Mouse (Mus musculus): Measurements from ENCODE around the gene Mad2l2.

- no peak for TF ChIP-seq CTCF (IDR thresholded peaks at IDR 0.05; ENCODE audit: extremely low read depth, insufficient read length, insufficient replicate concordance, low read depth, low read length)
- TF ChIP-seq POLR2A (IDR thresholded peaks at IDR 0.05; ENCODE audit: low read depth, low read length) = no peak
Observed at GRCm38 (mm10) chr4:148137503-148137902, 7.3 kb downstream of the Mad2l2 start.
